Mouse (Mus musculus) stomach, postnatal 0 days (tissue): ENCODE data around the gene Epb41. TPM values are rescaled to one million over a fixed set of nuclear protein-coding genes. Genes with fewer than 3 reads are reported as not detected.
A peak's percentile ranks its signal among the peaks of the same experiment; 100 is the strongest.

Experiments used
- ATAC-seq: fragments of 200-750 bp; cut with Nextera tagmentation; 2 replicates; pipeline ENCODE4 v1.8.0; 2017; ENCODE audit not compliant: low FRiP score, low TSS enrichment
- DNase-seq: peaks from one replicate; pipeline ENCODE4 v3.0.0-alpha.2; 2016; ENCODE audit warnings: low spot score
- H3K27ac ChIP-seq: fragments of 300-500 bp; sonication (generic); replicated peaks from 2 replicates; pipeline ENCODE4 v1.5.1; 2014; ENCODE audit warnings: mild to moderate bottlenecking, control low read depth
- H3K27me3 ChIP-seq: fragments of 300-500 bp; sonication (generic); 2 replicates; pipeline ENCODE4 v1.6.1; 2014; ENCODE audit warnings: low read length; ENCODE audit not compliant: control insufficient read depth, insufficient read depth
- H3K36me3 ChIP-seq: fragments of 300-500 bp; sonication (generic); 2 replicates; pipeline ENCODE4 v1.6.1; 2014; ENCODE audit warnings: low read length, mixed read lengths; ENCODE audit not compliant: control insufficient read depth, insufficient read depth
- H3K4me1 ChIP-seq: fragments of 300-500 bp; sonication (generic); replicated peaks from 2 replicates; pipeline ENCODE4 v1.6.1; 2014; ENCODE audit warnings: antibody characterized with exemption; ENCODE audit not compliant: control insufficient read depth, insufficient read depth
- H3K4me2 ChIP-seq: fragments of 300-500 bp; sonication (generic); replicated peaks from 2 replicates; pipeline ENCODE4 v1.6.1; 2014; ENCODE audit warnings: low read depth, mild to moderate bottlenecking, control low read depth, moderate library complexity
- H3K4me3 ChIP-seq: fragments of 300-500 bp; sonication (generic); 2 replicates; pipeline ENCODE4 v1.5.1; 2014; ENCODE audit warnings: low read depth, low read length, control low read depth
- H3K9ac ChIP-seq: fragments of 300-500 bp; sonication (generic); 2 replicates; pipeline ENCODE4 v1.6.1; 2014; ENCODE audit warnings: mild to moderate bottlenecking, low read length, control low read depth, mixed read lengths
- H3K9me3 ChIP-seq: fragments of 300-500 bp; sonication (generic); 2 replicates; pipeline ENCODE4 v1.6.1; 2016; ENCODE audit warnings: low read length; ENCODE audit not compliant: control insufficient read depth
- CTCF ChIP-seq: IDR thresholded peaks from 2 replicates; pipeline ENCODE4 v1.5.1; 2016; ENCODE audit warnings: antibody characterized with exemption, low read depth, mild to moderate bottlenecking, moderate library complexity
- EP300 ChIP-seq: optimal IDR thresholded peaks from 2 replicates; pipeline ENCODE3; 2016; ENCODE audit warnings: antibody characterized with exemption
- WGBS: fragments of 180-500 bp; shearing (Covaris S2); extraction: QIAGEN DNeasy Blood & Tissue Kit; methylation state at CpG from one replicate; pipeline ENCODE4 v1.1.7; 2014; 5-methylcytosine and 5-hydroxymethylcytosine counted together
- polyA plus RNA-seq: library from polyadenylated mRNA; unstranded; fragments of >200 nt; fragmentation: Nextera tagmentation; extraction: Ambion mirVana; gene quantifications from 2 replicates; pipeline ENCODE4 v1.2.1, GENCODE M21; 2015

Epb41 gene
- polyA plus RNA-seq, 1 experiment from 2014 or later: 24.3 TPM

- ATAC-seq (no peak), DNase-seq (no peak)
- no peak overlapping the region for H3K4me3 ChIP-seq
- TF ChIP-seq EP300 (no peak), CTCF (no peak)
- no peak overlapping the region for H3K9ac ChIP-seq
- no peaks in the 10 kb centered on the region for H3K4me1 ChIP-seq
- no peaks in the 10 kb centered on the region for H3K9me3 ChIP-seq
- H3K27ac ChIP-seq: no peak overlapping the region
- no peaks in the 10 kb centered on the region for H3K36me3 ChIP-seq
- no peaks in the 10 kb centered on the region for H3K27me3 ChIP-seq
- 85% methylated on average over 2 of the region's 2 CpGs for WGBS
- H3K4me2 ChIP-seq: no peak overlapping the region
Measured at GRCm38 (mm10) chr4:132059541-132059940, 15.6 kb downstream of the Epb41 start.

GRCm38 (mm10) chr4:132057311-132057710 is 17.8 kb downstream of the Epb41 start:
- TF ChIP-seq EP300: no peak
- TF ChIP-seq CTCF: no peak
- no peaks in the 10 kb centered on the region for H3K4me1 ChIP-seq
- no peak overlapping the region for H3K4me3 ChIP-seq
- DNase-seq (no peak), ATAC-seq (no peak)
- H3K9ac ChIP-seq: no peak overlapping the region
- H3K36me3 ChIP-seq: no peaks in the 10 kb centered on the region
- 0 out of 2 replicates have a peak overlapping the region, but pooled peaks have one; percentile 20 for H3K27ac ChIP-seq
- H3K4me2 ChIP-seq: no peak overlapping the region
- no peaks in the 10 kb centered on the region for H3K27me3 ChIP-seq
- H3K9me3 ChIP-seq: no peaks in the 10 kb centered on the region

GRCm38 (mm10) chr4:132051321-132052275 is 23.5 kb downstream of the Epb41 start:
- Histone ChIP-seq H3K4me1 (no peaks in the 10 kb centered on the region), H3K27me3 (no peaks in the 10 kb centered on the region), H3K36me3 (no peaks in the 10 kb centered on the region), H3K9ac (no peak overlapping the region), H3K9me3 (no peaks in the 10 kb centered on the region), H3K4me2 (no peak overlapping the region), H3K27ac (no peak overlapping the region), H3K4me3 (no peak overlapping the region)
- TF ChIP-seq EP300 (no peak), CTCF (no peak)
- DNase-seq: no peak
- no peak for ATAC-seq
- 70% methylated on average over 10 of the region's 10 CpGs for WGBS

- Histone ChIP-seq H3K36me3 (no peaks in the 10 kb centered on the region), H3K4me1 (no peaks in the 10 kb centered on the region), H3K27me3 (no peaks in the 10 kb centered on the region), H3K4me3 (no peak overlapping the region; the same call in 1 of the 2 replicates), H3K27ac (0 out of 2 replicates have a peak overlapping the region, but pooled peaks have one; percentile 40), H3K9ac (no peak overlapping the region), H3K4me2 (peak overlapping the region; percentile 100), H3K9me3 (no peaks in the 10 kb centered on the region)
- WGBS: 14% methylated on average over 14 of the region's 15 CpGs
- no peak for ATAC-seq
- TF ChIP-seq CTCF (no peak), EP300 (no peak)
- DNase-seq: no peak
Measured at GRCm38 (mm10) chr4:132049549-132050200, 25.4 kb downstream of the Epb41 start.

GRCm38 (mm10) chr4:132048995-132049404 is 26.1 kb downstream of the Epb41 start:
- Histone ChIP-seq H3K9ac (peak overlapping the region; percentile 91), H3K4me2 (peak overlapping the region; percentile 100), H3K9me3 (no peaks in the 10 kb centered on the region), H3K4me1 (no peaks in the 10 kb centered on the region), H3K4me3 (peak overlapping the region; percentile 79), H3K27ac (peak overlapping the region; percentile 81), H3K36me3 (no peaks in the 10 kb centered on the region), H3K27me3 (no peaks in the 10 kb centered on the region)
- DNase-seq (peak; percentile 93), ATAC-seq (peak; percentile 98)
- TF ChIP-seq EP300 (no peak), CTCF (no peak)
- WGBS: 0% methylated on average over 10 of the region's 46 CpGs
